Mouse (Mus musculus) kidney, adult 11 months (tissue): Measurements from ENCODE around the gene Nomo1.

ENCODE experiments used
- DNase-seq: peaks from one replicate; pipeline ENCODE4 v3.0.0; 2022

Nomo1 gene

GRCm38 (mm10) chr7:46047873-46048562, 14.5 kb downstream of the Nomo1 start:
- DNase-seq: no peak

- DNase-seq: no peak
These were observed 16.5 kb downstream of the Nomo1 start for GRCm38 (mm10) chr7:46049981-46050380.

- DNase-seq: no peak
These were observed 18.8 kb downstream of the Nomo1 start for GRCm38 (mm10) chr7:46052161-46052821.

DNA sequence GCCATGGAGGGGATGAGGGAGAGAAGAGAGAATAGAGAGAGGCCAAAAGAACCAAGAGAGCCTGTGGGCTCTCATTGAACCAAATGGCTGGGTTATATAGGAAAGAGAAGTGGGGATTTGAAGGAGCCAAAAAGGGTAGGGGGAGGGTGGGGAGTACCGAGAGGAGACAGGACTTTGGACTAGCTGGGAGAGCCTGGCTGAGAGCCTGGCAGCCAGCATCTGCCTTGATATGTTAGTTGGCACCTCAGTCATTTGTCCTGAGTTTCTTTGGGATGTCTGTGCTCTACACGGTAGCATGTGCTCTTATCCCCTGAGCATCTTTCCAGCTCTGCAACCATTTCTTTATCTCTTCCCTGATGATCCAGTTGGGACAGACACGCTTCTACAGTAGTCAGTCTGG, 20.1 kb downstream of the Nomo1 start:
- DNase-seq: no peak

DNA sequence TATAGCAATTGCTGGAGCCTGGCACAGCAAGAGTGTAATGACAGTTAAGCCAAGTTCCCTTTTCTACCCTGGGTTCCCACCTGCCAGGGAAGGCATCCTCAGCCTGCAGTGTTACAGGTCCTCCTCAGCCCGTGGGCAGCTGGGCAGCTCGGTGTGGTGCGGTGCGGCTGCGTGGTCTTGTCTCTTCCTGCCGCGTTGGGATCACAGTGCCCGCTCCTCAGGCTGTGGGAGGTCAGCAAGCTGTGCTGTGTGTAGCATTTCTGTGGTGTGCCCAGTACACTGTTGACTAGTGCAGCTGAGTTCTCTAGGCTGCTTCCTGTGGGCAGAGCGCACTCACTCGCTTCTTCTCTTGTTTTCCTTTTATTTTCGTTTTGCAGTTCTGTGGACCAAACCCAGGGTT, 25.4 kb downstream of the Nomo1 start:
- DNase-seq: no peak

DNA sequence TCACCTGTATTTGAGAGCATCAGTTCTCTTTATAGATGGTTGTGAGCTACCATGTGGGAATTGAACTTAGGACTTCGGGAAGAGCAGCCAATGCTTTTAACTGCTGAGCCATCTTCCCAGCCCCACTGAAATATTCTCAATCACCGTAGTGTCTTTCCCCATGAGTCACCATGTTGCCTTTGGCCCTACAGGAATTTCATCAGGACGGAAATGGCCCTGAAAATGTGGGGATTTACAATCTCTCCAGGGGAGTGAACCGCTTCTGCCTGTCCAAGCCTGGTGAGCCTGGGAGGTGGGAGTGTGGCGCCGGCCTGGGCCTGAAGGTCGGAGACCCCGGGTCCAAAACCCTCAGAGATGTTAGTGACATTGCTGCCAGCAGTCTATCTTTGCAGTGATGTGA, 27.2 kb downstream of the Nomo1 start:
- no peak for DNase-seq

DNA sequence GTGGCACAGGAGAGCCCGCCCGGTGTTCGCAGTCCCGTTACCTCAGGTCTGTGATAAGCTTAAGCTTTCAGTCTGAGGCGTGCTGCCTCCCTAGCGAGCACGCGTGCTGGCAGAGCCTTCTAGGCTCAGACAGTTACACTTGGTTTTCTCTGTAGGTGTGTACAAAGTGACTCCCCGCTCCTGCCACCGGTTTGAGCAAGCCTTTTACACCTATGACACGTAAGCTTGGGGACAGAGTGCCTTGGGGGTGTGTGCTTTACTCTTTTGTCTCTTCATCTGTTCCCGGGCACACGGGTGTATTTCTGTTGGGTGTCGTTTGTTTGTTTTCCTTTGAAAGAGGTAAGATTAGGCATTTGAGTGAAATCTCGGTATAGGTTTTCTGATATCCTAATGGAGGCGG, 28.1 kb downstream of the Nomo1 start:
- DNase-seq: no peak

DNA sequence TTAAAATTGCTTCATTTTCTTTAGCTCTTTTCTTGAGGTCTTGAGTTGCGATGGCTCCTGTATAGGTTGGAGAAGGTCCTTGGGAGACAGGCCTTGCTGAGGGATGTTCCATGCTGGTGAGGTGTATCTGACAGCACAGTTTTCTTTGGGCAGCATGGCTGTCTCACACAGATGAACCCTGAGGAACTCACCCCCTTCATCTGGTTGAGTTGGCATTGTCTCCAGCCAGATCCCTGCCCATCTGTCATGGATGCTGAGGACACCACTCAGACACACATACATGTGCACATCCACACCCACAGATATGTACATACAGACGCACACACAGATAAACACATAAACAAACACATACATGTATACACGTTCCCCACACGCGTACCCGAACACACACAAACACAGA, 29.8 kb downstream of the Nomo1 start:
- DNase-seq: no peak

DNA sequence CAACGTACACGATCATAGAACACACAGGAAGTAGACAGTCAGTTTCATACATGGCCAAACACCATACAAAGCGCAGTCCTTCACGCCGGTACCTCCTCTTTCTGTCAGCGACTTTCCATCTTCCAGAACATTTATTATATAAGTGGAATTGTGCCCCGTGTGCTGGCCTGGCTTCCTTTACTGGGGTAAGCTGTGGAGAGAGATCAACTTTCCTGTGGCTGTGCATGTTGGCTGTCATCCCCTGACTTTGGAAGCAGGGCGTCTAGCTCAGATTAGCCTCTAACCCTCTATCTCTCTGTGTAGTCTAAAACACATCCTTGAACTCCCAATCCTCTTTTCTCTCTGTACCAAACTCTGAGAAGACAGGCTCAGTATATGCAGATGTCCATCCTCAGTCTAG, 35.3 kb downstream of the Nomo1 start:
- no peak for DNase-seq

GRCm38 (mm10) chr7:46076844-46077243, 43.3 kb downstream of the Nomo1 start:
- no peak for DNase-seq

GRCm38 (mm10) chr7:46077675-46078074, 44.2 kb downstream of the Nomo1 start:
- DNase-seq: no peak

- no peak for DNase-seq
These were observed 50.5 kb downstream of the Nomo1 start for GRCm38 (mm10) chr7:46084024-46084423.

DNA sequence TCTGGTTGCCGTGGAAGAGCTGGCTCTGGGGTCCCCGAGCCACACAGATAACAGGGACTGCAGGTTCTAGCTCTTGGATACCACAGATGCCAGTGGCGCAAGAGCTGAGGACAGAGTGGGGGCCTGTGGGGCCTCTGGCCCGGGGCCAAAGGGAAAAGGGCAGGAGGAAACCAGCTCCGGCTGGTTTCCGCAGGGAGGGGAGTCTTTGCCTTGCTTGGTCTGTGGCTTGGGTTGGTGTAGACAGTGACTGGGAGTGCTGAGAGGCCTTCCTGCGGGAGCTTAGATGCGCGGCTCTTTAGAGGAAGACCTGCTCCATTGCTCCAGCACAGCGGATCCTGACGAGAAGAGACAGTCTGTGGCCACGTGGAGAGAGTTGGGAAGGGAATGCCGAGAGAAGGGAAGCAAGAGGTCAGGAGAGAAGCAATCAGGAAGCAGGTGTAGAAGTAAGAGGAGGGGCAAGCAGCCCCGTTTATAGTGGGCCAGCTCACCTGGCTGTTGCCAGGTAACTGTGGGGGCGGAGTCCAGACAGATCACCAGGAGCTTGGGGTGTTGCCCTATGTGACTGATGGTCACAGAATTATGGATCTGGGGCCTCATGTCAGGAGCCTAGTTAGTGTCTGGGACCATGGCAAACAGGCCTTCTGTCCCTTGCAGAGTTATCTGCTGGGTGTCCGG, 51.5 kb downstream of the Nomo1 start:
- peak; percentile 18 for DNase-seq

DNA sequence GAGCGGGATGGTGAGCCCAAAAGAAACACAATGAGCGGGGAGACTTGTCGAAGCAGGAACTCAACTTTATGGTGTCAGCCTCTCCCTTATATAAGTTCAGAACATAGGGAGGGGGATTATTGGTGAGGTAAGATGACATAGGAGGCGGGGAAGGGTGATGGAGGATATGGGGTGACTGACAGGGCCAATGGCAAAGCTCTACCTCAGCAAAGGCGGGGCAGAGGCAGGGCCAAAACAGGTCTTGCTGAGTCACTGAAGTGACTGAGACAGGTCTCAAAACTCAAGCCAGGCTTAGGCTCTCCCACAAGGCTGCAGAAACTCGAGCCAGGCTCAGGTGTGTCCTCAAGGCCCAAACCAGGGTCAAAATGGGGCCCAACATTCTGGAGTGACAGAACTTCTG, 52.9 kb downstream of the Nomo1 start:
- DNase-seq: no peak

DNA sequence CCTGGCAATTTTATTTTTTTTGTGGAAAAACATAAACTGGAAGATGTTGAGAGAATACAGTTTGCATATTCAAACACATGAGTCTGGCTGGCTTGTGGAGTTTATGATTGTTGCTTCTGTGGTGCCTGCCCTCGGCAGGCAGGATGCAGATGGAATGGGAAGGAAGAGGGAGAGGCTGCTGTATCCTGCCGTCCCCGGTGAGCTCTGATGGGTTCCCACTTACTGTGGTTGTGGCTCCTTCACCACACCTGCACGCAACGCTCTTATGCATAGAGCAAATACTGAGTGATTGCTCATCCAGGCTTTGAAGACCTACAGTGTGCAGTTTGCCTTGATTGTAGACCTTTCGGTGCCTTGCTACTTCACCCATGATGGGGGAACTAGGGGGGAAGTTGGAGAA, 54.7 kb downstream of the Nomo1 start:
- no peak for DNase-seq

DNA sequence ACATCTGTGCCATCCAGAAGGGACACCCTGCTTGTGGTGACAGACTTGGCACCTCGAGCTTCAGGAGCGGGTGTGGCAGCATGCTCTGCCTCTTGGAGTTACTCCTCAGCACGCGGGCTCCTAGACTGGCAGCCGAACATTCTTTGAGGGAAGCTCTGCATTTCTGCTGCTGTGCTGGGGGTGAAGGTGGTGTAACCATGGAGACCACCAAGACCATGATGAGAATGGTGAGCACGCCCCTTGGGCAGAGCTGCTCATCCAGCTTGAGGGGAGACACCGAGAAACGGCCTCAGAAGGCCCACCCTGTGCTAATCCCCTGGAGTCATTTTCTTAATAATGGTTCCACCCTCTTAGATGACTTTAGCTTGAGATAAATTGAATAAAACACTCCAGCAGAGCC, 59.3 kb downstream of the Nomo1 start:
- no peak for DNase-seq

DNA sequence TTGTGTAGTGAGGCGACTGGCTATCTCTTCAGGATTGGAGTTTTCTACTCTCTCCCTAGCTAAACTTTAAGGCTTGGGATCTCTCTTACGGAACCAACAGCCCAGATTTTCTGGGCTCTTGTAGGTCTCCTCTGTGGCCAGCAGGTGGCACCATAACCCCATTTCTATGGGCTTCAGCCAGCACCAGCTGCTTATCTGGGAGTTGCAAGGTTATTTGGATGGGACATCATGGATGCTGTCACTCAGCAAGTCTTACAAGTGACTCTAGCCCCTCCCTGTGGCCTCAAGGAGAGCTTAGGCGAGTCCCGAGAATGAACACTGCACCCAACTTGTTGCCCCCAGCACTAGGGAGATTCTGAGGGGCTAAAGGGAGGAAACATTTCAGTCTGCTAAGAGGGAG, 62.6 kb downstream of the Nomo1 start:
- DNase-seq: peak; percentile 25

GRCm38 (mm10) chr7:46097319-46097783, 63.9 kb downstream of the Nomo1 start:
- no peak for DNase-seq

DNA sequence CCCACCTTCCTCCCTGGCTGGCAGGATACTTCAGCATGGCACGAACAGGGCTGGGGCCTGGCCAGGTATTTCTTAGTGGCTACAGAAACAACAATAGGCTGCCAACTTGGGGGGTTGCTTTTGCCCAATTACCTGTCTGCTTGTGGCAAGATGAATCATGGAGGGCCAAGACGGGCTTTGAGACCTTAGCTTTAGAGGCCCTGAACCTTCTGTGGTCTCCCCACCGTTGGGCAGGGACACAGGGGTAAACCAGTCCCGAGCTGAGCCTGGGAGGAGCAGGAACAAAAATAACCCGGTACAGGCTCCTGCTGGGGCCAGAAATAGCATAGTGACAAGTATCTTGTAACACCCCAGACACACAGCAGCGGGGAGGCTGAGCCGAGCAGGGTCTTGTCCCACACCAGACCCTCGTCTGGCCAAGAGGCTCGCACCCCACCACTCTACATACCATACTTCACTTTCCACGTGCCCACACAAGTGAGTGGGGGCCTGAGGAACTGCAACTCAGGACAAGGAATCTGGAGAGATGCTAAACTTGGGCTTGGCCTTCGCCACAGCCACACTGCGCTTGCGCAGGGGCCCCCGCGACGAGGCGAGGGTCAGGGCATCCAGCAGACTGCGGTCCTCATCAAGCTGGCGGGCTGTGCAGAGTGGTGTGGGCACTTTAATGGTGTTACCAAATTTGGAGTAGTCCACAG, 64.9 kb downstream of the Nomo1 start:
- DNase-seq: no peak

GRCm38 (mm10) chr7:46098919-46099286, 65.4 kb downstream of the Nomo1 start:
- DNase-seq: no peak

DNA sequence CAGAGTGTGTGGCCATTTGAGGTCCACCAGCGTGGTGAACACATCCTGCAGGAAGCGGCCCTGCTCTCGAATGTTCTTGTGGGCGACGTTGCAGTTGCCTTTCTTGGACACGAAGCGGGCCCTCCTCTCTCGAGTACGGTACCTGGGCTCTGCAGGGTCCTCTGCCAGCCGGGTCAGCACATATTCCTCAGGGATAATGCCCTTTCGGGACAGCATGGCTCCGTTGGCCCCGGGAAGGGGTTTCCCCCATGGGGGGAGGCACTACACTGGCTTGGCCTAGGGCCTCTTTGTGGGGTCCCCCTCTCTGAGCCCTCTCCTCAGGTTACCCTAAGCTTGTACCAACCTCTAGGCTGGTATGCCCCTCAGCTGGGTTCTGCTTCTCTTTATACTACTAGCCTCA, 66.2 kb downstream of the Nomo1 start:
- DNase-seq: no peak

DNA sequence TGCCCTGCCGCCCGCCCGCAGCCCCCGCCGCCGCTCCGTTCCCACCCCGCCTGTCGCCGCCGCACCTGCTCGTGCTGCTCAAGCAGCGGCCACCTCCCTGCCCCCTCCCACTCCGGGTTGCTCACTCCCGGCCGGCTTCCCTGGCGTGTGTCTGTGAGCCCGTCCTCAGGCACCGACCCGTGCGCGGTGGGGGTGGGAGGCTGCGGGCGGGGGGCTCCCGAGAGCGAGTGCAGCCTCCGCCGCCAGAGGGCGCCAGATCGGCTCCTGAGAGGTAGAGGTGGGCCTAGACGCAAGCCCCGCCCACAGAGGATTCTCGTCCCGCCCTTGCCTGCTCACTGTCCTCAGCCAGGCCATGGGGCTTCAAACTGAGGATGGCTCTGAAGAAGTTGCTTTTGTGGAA, 67.1 kb downstream of the Nomo1 start, which contains the start of gene Kcnj11:
TSS of gene Kcnj11 (minus strand) at position 202 of the 400 bp plus-strand sequence.
- DNase-seq: peak; percentile 50

GRCm38 (mm10) chr7:46103075-46103591, 69.6 kb downstream of the Nomo1 start:
- DNase-seq: no peak
